Mouse (Mus musculus): ENCODE results near the gene Ssh2.

Gene Ssh2

GRCm38 (mm10) chr11:77492911-77493332 lies 276.8 kb downstream of the Ssh2 start:
- DNase-seq (ENCODE audit: low spot score) = no peak

GRCm38 (mm10) chr11:77493512-77494343 lies 277.6 kb downstream of the Ssh2 start, which contains the start of gene Git1:
Gene Git1 (plus strand): TSS chr11:77493562.
- DNase-seq (ENCODE audit: low spot score) = no peak

- no peak for DNase-seq (ENCODE audit: low spot score)
Observed at GRCm38 (mm10) chr11:77494344-77494676, 278.2 kb downstream of the Ssh2 start.

GRCm38 (mm10) chr11:77494782-77495181 lies 278.7 kb downstream of the Ssh2 start:
- DNase-seq (ENCODE audit: low spot score) = no peak

- no peak for DNase-seq (ENCODE audit: low spot score)
Observed at GRCm38 (mm10) chr11:77495507-77495906, 279.4 kb downstream of the Ssh2 start.

GRCm38 (mm10) chr11:77497341-77497756 lies 281.3 kb downstream of the Ssh2 start:
- no peak for DNase-seq (ENCODE audit: low spot score)

- no peak for DNase-seq (ENCODE audit: low spot score)
Observed at GRCm38 (mm10) chr11:77497851-77498250, 281.8 kb downstream of the Ssh2 start.

GRCm38 (mm10) chr11:77498261-77499139 lies 282.4 kb downstream of the Ssh2 start:
- no peak for DNase-seq (ENCODE audit: low spot score)

- DNase-seq (ENCODE audit: low spot score) = no peak
Observed at GRCm38 (mm10) chr11:77499354-77499753, 283.3 kb downstream of the Ssh2 start.

- DNase-seq (ENCODE audit: low spot score) = no peak
Observed at GRCm38 (mm10) chr11:77500361-77501325, 284.6 kb downstream of the Ssh2 start.

GRCm38 (mm10) chr11:77501392-77501791 lies 285.3 kb downstream of the Ssh2 start:
- no peak for DNase-seq (ENCODE audit: low spot score)

- DNase-seq (ENCODE audit: low spot score) = no peak
Observed at GRCm38 (mm10) chr11:77501971-77502370, 285.9 kb downstream of the Ssh2 start.

GRCm38 (mm10) chr11:77502481-77502880 lies 286.4 kb downstream of the Ssh2 start:
- no peak for DNase-seq (ENCODE audit: low spot score)

GRCm38 (mm10) chr11:77503511-77503910 lies 287.4 kb downstream of the Ssh2 start:
- no peak for DNase-seq (ENCODE audit: low spot score)

GRCm38 (mm10) chr11:77504377-77504776 lies 288.3 kb downstream of the Ssh2 start:
- DNase-seq (ENCODE audit: low spot score) = no peak

GRCm38 (mm10) chr11:77505291-77505980 lies 289.3 kb downstream of the Ssh2 start:
- no peak for DNase-seq (ENCODE audit: low spot score)

GRCm38 (mm10) chr11:77506273-77506672 lies 290.2 kb downstream of the Ssh2 start:
- DNase-seq (ENCODE audit: low spot score) = no peak

- DNase-seq (ENCODE audit: low spot score) = no peak
Observed at GRCm38 (mm10) chr11:77506941-77507340, 290.9 kb downstream of the Ssh2 start.

GRCm38 (mm10) chr11:77507426-77507825 lies 291.3 kb downstream of the Ssh2 start:
- DNase-seq (ENCODE audit: low spot score) = no peak

GRCm38 (mm10) chr11:77508068-77509021 lies 292.3 kb downstream of the Ssh2 start:
- DNase-seq (ENCODE audit: low spot score) = no peak

Measured in layer of hippocampus, adult 9-10 months (tissue).